Mouse (Mus musculus) adrenal gland (tissue): ENCODE measurements around the gene Abcf1.
"Not testable (repeated sequence)": the region's sequence is repeated elsewhere in the genome, so short reads cannot be mapped to it uniquely, and the experiment has no call there.

Experiments
- intact Hi-C: fragments of 180-260 bp; cut with DNase I; formaldehyde crosslinking; loops from one replicate; pipeline ENCODE4 v1.15.1; 2025
- long read RNA-seq, 2 experiments: library from polyadenylated mRNA; unstranded; transcript quantifications; one replicate each; pipeline ENCODE4 v2.0.0; 2020; ENCODE audit warnings: borderline replicate concordance in 1 of 2; ENCODE audit not compliant: insufficient replicate concordance in 1 of 2

Gene Abcf1
- long read RNA-seq, experiment 1, transcript Abcf1-201 (23 exons, 3,161 nt), result major isoform, 16 of 64 reads
- long read RNA-seq, experiment 1, partial matches to known transcripts, result 41 of 64 reads
- long read RNA-seq, experiment 1, other reads (novel, unspliced or antisense), result 7 of 64 reads
- long read RNA-seq, experiment 2, transcript Abcf1-201 (23 exons, 3,161 nt), result major isoform, 7 of 74 reads
- long read RNA-seq, experiment 2, partial matches to known transcripts, result 57 of 74 reads
- long read RNA-seq, experiment 2, other reads (novel, unspliced or antisense), result 10 of 74 reads

- intact Hi-C loops, result loop anchor here (10.0 kb wide), 1 partner anchor 135 kb away; the partner anchor contains the start of gene Tubb5
These were observed at the start of gene Abcf1 for GRCm38 (mm10) chr17:35969418-35970389. Gene Abcf1, minus strand, starts transcription at chr17:35969761.

- intact Hi-C loops, result no loop called here
These were observed 49.4 kb upstream of the Abcf1 start for GRCm38 (mm10) chr17:36018979-36019378.

GRCm38 (mm10) chr17:36017046-36017445 lies 47.5 kb upstream of the Abcf1 start:
- intact Hi-C loops, result no loop called here

GRCm38 (mm10) chr17:36014977-36015376 lies 45.4 kb upstream of the Abcf1 start:
- intact Hi-C loops, result no loop called here

GRCm38 (mm10) chr17:36004409-36004808 lies 34.8 kb upstream of the Abcf1 start:
- intact Hi-C loops, result not testable (repeated sequence)

GRCm38 (mm10) chr17:36003331-36003730 lies 33.8 kb upstream of the Abcf1 start:
- intact Hi-C loops, result no loop called here

GRCm38 (mm10) chr17:36001966-36002365 lies 32.4 kb upstream of the Abcf1 start:
- intact Hi-C loops, result no loop called here

GRCm38 (mm10) chr17:36001121-36001897 lies 31.7 kb upstream of the Abcf1 start:
- intact Hi-C loops, result no loop called here

- intact Hi-C loops, result no loop called here
These were observed 30.8 kb upstream of the Abcf1 start for GRCm38 (mm10) chr17:36000349-36000748.

GRCm38 (mm10) chr17:35999356-35999755 lies 29.8 kb upstream of the Abcf1 start:
- intact Hi-C loops, result no loop called here

- intact Hi-C loops, result no loop called here
These were observed 29.2 kb upstream of the Abcf1 start for GRCm38 (mm10) chr17:35998545-35999305.

GRCm38 (mm10) chr17:35997713-35998510 lies 28.4 kb upstream of the Abcf1 start:
- intact Hi-C loops, result loop anchor here (2.0 kb wide), 1 partner anchor 37 kb away; no protein-coding TSS in a partner anchor

- intact Hi-C loops, result loop anchor here (2.0 kb wide), 1 partner anchor 38 kb away; no protein-coding TSS in a partner anchor
These were observed 27.4 kb upstream of the Abcf1 start for GRCm38 (mm10) chr17:35996949-35997348.

GRCm38 (mm10) chr17:35994879-35995240 lies 25.3 kb upstream of the Abcf1 start:
- intact Hi-C loops, result no loop called here

GRCm38 (mm10) chr17:35994175-35994878 lies 24.8 kb upstream of the Abcf1 start:
- intact Hi-C loops, result no loop called here

- intact Hi-C loops, result loop anchor here (2.0 kb wide), 1 partner anchor 55 kb away; no protein-coding TSS in a partner anchor
These were observed 24.1 kb upstream of the Abcf1 start for GRCm38 (mm10) chr17:35993675-35994074.

- intact Hi-C loops, result loop anchor here (2.0 kb wide), 1 partner anchor 53 kb away; no protein-coding TSS in a partner anchor
These were observed 22.2 kb upstream of the Abcf1 start for GRCm38 (mm10) chr17:35991781-35992180.

GRCm38 (mm10) chr17:35981776-35982175 lies 12.2 kb upstream of the Abcf1 start:
- intact Hi-C loops, result no loop called here

- intact Hi-C loops, result no loop called here
These were observed 10.8 kb upstream of the Abcf1 start for GRCm38 (mm10) chr17:35980363-35980754.
